Mouse (Mus musculus) stomach, embryonic 14.5 days (tissue): ENCODE measurements at regions not wholly inside any gene's neighbourhood (a gene's known extent, or its start where the extent isn't known, plus 50 kb on each side); places are given as distances from the start of the nearest gene placed in this dataset.

Experiments used
- ATAC-seq: fragments of 200-750 bp; cut with Nextera tagmentation; 2 replicates; pipeline ENCODE4 v1.8.0; 2017; ENCODE audit warnings: low read depth, moderate TSS enrichment; ENCODE audit not compliant: insufficient number of reproducible peaks, insufficient read depth, low FRiP score
- H3K27ac ChIP-seq: fragments of 300-500 bp; sonication (generic); 2 replicates; pipeline ENCODE4 v1.5.1; 2014; ENCODE audit warnings: mild to moderate bottlenecking, low read length, moderate library complexity, mixed read lengths
- H3K27me3 ChIP-seq: fragments of 300-500 bp; sonication (generic); 2 replicates; pipeline ENCODE4 v1.6.1; 2014; ENCODE audit warnings: low read length, control low read depth, mixed read lengths; ENCODE audit not compliant: control insufficient read depth, insufficient read depth
- H3K36me3 ChIP-seq: fragments of 300-500 bp; sonication (generic); 2 replicates; pipeline ENCODE4 v1.6.1; 2014; ENCODE audit warnings: mild to moderate bottlenecking, control low read depth, low read length, moderate library complexity, mixed read lengths; ENCODE audit not compliant: control insufficient read depth, insufficient read depth
- H3K4me1 ChIP-seq: fragments of 300-500 bp; sonication (generic); 2 replicates; pipeline ENCODE4 v1.6.1; 2014; ENCODE audit warnings: low read length, control low read depth, mixed read lengths; ENCODE audit not compliant: control insufficient read depth, insufficient read depth
- H3K4me2 ChIP-seq: fragments of 300-500 bp; sonication (generic); replicated peaks from 2 replicates; pipeline ENCODE4 v1.6.1; 2014; ENCODE audit warnings: low read depth, low read length, control low read depth
- H3K4me3 ChIP-seq: fragments of 300-500 bp; sonication (generic); 2 replicates; pipeline ENCODE4 v1.5.1; 2014; ENCODE audit warnings: low read depth, low read length, control low read depth
- H3K9ac ChIP-seq: fragments of 300-500 bp; sonication (generic); replicated peaks from 2 replicates; pipeline ENCODE4 v1.6.1; 2014; ENCODE audit warnings: low read depth, mild to moderate bottlenecking, control low read depth, low read length, moderate library complexity, mixed read lengths
- H3K9me3 ChIP-seq: fragments of 300-500 bp; sonication (generic); 2 replicates; pipeline ENCODE4 v1.6.1; 2016; ENCODE audit warnings: low read depth, low read length, control low read depth; ENCODE audit not compliant: control insufficient read depth
- WGBS: fragments of 180-500 bp; shearing (Covaris S2); extraction: QIAGEN DNeasy Blood & Tissue Kit; methylation state at CpG from one replicate; pipeline ENCODE4 v1.1.7; 2014; 5-methylcytosine and 5-hydroxymethylcytosine counted together

GRCm38 (mm10) chr6:89256022-89256421 lies 106.4 kb downstream of the Plxna1 start:
- WGBS, result 32% methylated on average over 4 of the region's 4 CpGs
- Histone ChIP-seq H3K36me3 (no peaks in the 10 kb centered on the region), H3K27me3 (no peaks in the 10 kb centered on the region), H3K4me3 (no peak overlapping the region), H3K27ac (no peak overlapping the region), H3K9ac (no peak overlapping the region), H3K4me1 (no peaks in the 10 kb centered on the region), H3K9me3 (no peaks in the 10 kb centered on the region), H3K4me2 (no peak overlapping the region)
- ATAC-seq, result no peak

GRCm38 (mm10) chr6:89256630-89257292 lies 105.7 kb downstream of the Plxna1 start:
- H3K27me3 ChIP-seq, result no peaks in the 10 kb centered on the region

GRCm38 (mm10) chr6:89257416-89257815 lies 105.0 kb downstream of the Plxna1 start:
- Histone ChIP-seq H3K27me3 (no peaks in the 10 kb centered on the region), H3K4me2 (no peak overlapping the region), H3K9ac (no peak overlapping the region), H3K4me3 (no peak overlapping the region), H3K9me3 (no peaks in the 10 kb centered on the region), H3K4me1 (no peaks in the 10 kb centered on the region), H3K36me3 (no peaks in the 10 kb centered on the region), H3K27ac (no peak overlapping the region)
- 82% methylated on average over 6 of the region's 6 CpGs for WGBS
- no peak for ATAC-seq

More at GRCm38 (mm10) chr6:89256630-89257292, 105.7 kb downstream of the Plxna1 start:
- 54% methylated on average over 8 of the region's 8 CpGs for WGBS
- ATAC-seq, result no peak
- Histone ChIP-seq H3K9me3 (no peaks in the 10 kb centered on the region), H3K4me2 (no peak overlapping the region), H3K36me3 (no peaks in the 10 kb centered on the region), H3K4me3 (no peak overlapping the region), H3K9ac (no peak overlapping the region), H3K27ac (no peak overlapping the region), H3K4me1 (no peaks in the 10 kb centered on the region)

GRCm38 (mm10) chr6:89258140-89258539 lies 104.3 kb downstream of the Plxna1 start:
- H3K9ac ChIP-seq, result no peak overlapping the region
- H3K9me3 ChIP-seq, result no peaks in the 10 kb centered on the region
- no peak overlapping the region for H3K4me3 ChIP-seq
- no peaks in the 10 kb centered on the region for H3K4me1 ChIP-seq
- H3K27ac ChIP-seq, result no peak overlapping the region
- no peaks in the 10 kb centered on the region for H3K27me3 ChIP-seq
- WGBS, result 83% methylated on average over 4 of the region's 4 CpGs
- no peak overlapping the region for H3K4me2 ChIP-seq
- no peak for ATAC-seq
- H3K36me3 ChIP-seq, result no peaks in the 10 kb centered on the region

- no peak overlapping the region for H3K4me3 ChIP-seq
- no peak overlapping the region for H3K9ac ChIP-seq
- H3K27ac ChIP-seq, result no peak overlapping the region
- H3K4me1 ChIP-seq, result no peaks in the 10 kb centered on the region
- H3K27me3 ChIP-seq, result no peaks in the 10 kb centered on the region
- no peaks in the 10 kb centered on the region for H3K36me3 ChIP-seq
- ATAC-seq, result no peak
- H3K9me3 ChIP-seq, result no peaks in the 10 kb centered on the region
- WGBS, result 76% methylated on average over 11 of the region's 11 CpGs
- H3K4me2 ChIP-seq, result no peak overlapping the region
Measured at GRCm38 (mm10) chr6:89259406-89259994, 102.9 kb downstream of the Plxna1 start.

- 69% methylated on average over 4 of the region's 4 CpGs for WGBS
- no peak for ATAC-seq
- H3K27me3 ChIP-seq, result no peaks in the 10 kb centered on the region
- no peak overlapping the region for H3K9ac ChIP-seq
- no peaks in the 10 kb centered on the region for H3K4me1 ChIP-seq
- no peaks in the 10 kb centered on the region for H3K36me3 ChIP-seq
- no peaks in the 10 kb centered on the region for H3K9me3 ChIP-seq
- no peak overlapping the region for H3K27ac ChIP-seq
- no peak overlapping the region for H3K4me2 ChIP-seq
- H3K4me3 ChIP-seq, result no peak overlapping the region
Measured at GRCm38 (mm10) chr6:89262958-89263357, 99.5 kb downstream of the Plxna1 start.

GRCm38 (mm10) chr6:89265296-89265695 lies 97.1 kb downstream of the Plxna1 start:
- no peak overlapping the region for H3K4me2 ChIP-seq
- no peak overlapping the region for H3K9ac ChIP-seq
- no peak overlapping the region for H3K4me3 ChIP-seq
- no peak overlapping the region for H3K27ac ChIP-seq
- H3K9me3 ChIP-seq, result no peaks in the 10 kb centered on the region
- no peaks in the 10 kb centered on the region for H3K36me3 ChIP-seq
- H3K27me3 ChIP-seq, result no peaks in the 10 kb centered on the region
- no peak for ATAC-seq
- 77% methylated on average over 3 of the region's 3 CpGs for WGBS
- H3K4me1 ChIP-seq, result no peaks in the 10 kb centered on the region
